Mouse (Mus musculus) brain, embryonic 18.5 days (tissue): ENCODE measurements around the gene Rpl9-ps1.

Source experiments
- DNase-seq: peaks from one replicate; pipeline ENCODE4 v3.0.0-alpha.2; 2012; ENCODE audit warnings: low read depth, low spot score

The Rpl9-ps1 gene

GRCm38 (mm10) chr11:83645521-83645920, at the start of gene Rpl9-ps1:
TSS of gene Rpl9-ps1 (minus strand) at chr11:83645621.
- DNase-seq: no peak

- DNase-seq: no peak
These were observed 46.6 kb upstream of the Rpl9-ps1 start for GRCm38 (mm10) chr11:83692008-83692407.

GRCm38 (mm10) chr11:83689918-83690317, 44.5 kb upstream of the Rpl9-ps1 start:
- DNase-seq: no peak

- no peak for DNase-seq
These were observed 30.2 kb upstream of the Rpl9-ps1 start for GRCm38 (mm10) chr11:83675665-83676064.

- no peak for DNase-seq
These were observed 26.3 kb upstream of the Rpl9-ps1 start for GRCm38 (mm10) chr11:83671743-83672142.

DNA sequence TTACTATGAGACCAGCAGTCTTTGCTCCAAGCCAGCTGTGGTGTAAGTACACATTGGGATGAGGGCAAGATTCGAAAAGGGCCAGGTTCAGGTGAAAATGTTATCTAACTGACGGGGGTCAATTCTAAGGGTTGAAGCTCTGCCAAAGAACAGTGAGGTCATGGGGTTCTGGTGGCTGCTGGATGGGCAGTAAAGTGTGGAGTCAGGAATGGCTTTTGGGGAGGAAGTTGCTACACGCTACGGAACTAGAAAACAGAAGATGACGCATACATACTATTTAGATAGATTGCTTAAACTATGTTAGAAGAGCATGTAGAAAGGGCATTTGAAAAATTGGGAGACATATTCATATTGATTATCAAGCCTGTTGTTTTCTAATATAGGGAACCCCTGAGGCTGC, 18.1 kb upstream of the Rpl9-ps1 start:
- DNase-seq: no peak

DNA sequence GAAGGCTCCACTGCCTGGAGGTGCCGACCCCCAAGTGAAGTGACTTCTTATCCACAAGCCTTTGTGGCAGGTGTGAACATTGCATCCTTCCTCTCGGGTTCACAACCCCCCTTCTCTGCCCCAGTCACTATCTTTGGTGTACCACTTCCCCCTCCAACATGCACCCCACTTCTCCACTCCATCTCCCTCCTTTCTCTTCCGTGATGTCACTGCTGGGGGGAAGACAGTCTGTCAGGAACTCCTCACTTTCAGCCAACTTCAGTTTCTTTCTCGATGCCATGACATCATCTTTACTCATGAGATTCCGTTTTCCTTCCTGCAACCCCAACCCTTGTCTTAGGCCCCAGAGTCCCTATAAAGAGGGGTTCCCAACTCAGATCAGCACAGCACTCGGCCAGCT, 16.8 kb upstream of the Rpl9-ps1 start, which contains the start of gene Ccl4:
Ccl4 (plus strand) TSS at position 381 of the 400 bp plus-strand sequence.
- no peak for DNase-seq

GRCm38 (mm10) chr11:83658797-83659196, 13.4 kb upstream of the Rpl9-ps1 start:
- no peak for DNase-seq

GRCm38 (mm10) chr11:83657508-83657907, 12.1 kb upstream of the Rpl9-ps1 start:
- DNase-seq: no peak

DNA sequence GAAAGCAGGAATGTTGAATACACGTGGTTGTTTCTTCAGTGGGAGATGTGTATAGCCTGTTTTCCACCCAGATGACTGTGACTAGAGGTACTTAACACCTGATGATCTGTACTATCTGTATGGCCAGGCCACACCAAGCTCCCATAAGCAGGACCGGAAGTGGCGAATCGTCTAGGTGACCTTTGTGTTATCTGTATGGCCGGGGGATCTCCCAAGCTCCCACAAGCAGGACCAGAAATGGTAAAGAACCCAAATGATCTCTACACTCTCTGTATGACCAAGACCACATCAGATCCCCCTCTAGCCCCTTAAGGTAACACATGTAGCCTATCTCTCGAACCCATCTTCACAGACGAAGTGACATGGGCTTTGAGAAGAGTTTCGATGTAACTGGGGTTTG, 9.2 kb upstream of the Rpl9-ps1 start:
- no peak for DNase-seq

DNA sequence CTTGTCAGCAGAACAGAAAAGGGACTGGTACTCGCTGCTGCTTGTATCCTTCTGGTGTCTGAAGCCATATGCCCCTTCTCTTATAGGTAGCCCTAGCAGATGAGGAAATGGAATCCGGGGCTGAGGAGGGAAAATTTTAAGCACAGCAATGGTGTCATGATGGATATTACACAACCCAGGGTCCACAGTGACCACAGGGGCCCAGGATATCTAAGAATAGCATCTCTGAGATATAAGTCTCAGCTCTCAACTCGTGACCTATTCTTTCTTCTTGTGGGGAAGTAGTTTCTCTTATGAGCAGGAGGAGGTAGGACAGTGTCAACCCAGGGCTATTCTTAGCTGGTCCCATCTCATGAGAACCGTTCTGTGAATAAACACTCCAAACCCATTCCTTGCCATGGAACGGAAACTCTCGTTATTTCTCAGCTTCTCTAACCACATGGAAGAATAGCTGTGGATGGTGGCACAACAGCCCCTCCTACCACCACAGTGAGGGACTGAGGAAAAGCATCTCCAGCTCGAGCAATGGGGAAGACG, 4.0 kb upstream of the Rpl9-ps1 start, which contains the start of gene Ccl3:
Ccl3 (minus strand) TSS at position 51 of the 537 bp plus-strand sequence.
- DNase-seq: no peak

DNA sequence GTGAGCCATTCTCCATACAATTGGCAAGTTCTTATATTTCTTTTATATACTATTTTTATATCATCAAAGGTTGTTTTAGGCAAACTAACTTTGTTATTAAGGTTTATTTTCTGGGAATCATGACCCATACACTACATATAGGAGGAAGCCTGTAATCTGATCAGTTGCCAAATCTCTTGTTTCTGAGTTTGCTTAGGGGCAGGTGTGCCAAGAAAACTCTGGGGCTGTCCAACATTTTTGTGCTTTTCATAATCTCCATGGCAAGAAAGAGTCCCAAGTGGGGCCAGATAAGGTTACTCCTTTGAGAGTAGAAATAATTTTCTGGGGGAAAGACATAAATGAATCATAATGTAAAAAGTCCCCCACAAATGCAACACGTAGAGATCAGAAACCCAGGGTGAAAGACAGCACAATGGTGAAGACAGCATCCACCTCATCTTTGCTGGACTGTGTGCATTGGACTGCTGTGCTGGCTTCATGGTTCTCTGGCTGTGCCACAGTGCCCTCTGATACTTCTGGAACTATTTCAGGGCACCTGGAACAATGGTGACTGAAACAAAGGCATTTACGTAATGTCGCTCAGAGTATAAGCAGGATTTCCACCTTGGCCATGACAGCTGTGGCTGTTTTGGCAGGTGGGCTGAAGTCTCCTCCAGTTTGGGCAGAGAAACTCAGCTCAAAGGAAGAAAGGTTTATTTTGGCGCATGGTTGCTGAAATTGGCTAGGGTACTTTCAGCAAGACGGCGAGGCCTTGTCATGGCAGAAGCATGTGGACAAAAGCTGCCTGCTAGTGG, 1.1 kb upstream of the Rpl9-ps1 start:
- no peak for DNase-seq

GRCm38 (mm10) chr11:83641216-83641615, 4.2 kb downstream of the Rpl9-ps1 start:
- DNase-seq: no peak

- no peak for DNase-seq
These were observed 5.3 kb downstream of the Rpl9-ps1 start for GRCm38 (mm10) chr11:83640141-83640540.

- no peak for DNase-seq
These were observed 5.9 kb downstream of the Rpl9-ps1 start for GRCm38 (mm10) chr11:83639533-83639932.

GRCm38 (mm10) chr11:83638934-83639333, 6.5 kb downstream of the Rpl9-ps1 start:
- DNase-seq: no peak

DNA sequence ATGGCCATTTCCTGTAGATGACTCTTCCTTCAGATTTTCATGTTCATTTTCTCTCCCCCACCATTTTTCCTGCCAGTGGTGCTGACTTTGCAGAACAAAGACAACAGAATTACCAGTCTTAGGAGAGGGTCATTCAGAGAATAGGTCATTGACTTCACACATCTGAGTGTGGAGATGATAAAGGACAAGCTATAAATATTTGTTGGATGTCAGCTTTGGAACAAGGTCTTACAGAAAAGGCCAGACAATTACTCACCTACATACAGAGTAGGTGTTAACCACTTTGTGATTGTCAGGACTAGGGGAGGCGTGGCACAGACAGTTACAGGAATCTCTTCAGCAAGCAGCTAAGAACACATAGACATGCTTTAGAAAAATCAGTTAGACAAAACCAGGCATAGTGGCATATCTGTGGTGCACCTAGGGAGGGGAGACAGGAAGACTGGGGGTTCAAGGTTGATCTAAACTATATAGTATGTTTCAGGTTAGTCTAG, 8.6 kb downstream of the Rpl9-ps1 start:
- DNase-seq: no peak

DNA sequence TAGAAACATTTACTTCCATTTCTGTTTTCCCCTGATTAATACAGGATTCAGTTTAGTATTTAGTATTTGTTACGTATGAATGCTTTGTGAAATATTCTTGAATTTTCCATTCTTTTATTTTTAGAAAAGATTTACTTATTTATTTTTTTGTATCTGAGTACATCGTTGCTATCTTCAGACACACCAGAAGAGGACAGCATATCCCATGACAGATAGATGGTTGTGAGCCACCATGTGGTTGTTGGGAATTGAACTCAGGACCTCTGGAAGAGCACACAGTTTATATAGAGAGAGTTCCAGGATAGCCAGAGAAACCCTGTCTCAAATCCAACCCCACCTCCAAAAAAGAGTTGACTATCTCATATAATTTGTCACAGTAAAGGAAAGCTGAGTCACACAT, 10.5 kb downstream of the Rpl9-ps1 start:
- DNase-seq: no peak

GRCm38 (mm10) chr11:83634425-83634824, 11.0 kb downstream of the Rpl9-ps1 start:
- no peak for DNase-seq

DNA sequence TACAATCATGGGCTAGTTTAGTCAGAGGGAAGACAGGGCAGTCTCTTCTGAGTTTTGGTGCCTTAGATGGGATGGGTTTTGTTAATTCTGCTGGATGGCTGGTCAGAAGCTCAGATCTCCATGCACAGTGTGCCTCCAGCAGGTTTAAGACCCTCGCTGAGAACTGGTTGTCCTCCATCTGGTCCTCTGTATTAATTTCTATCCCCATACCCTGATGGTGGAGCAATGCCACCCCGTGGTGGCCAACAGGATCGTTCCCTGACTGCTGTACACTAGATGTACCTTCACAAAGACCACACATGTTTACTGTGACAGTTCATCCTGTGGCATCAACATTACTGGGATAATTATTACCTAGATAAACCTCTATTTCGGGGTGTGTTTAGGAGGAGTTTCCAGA, 12.7 kb downstream of the Rpl9-ps1 start:
- no peak for DNase-seq

DNA sequence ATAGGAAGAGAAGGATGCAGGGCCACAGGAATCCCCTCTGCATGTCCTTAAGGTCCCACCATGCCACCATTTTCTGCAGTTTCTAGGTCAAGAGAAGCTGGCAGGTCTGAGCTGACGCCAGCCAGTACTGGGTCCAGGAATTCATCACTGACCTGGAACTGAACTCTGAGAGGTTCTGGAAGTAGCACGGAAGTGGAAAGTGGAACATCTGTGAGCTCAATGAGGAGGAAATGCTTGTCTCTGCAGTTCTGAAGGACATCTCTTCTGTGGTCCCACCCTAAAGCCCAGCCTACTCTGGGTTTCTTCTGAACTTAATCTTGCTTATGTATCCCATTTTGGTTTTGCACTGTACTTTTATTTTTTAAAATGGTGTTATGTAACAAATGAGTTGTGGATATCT, 14.4 kb downstream of the Rpl9-ps1 start:
- no peak for DNase-seq

- no peak for DNase-seq
These were observed 14.8 kb downstream of the Rpl9-ps1 start for GRCm38 (mm10) chr11:83630630-83631029.

DNA sequence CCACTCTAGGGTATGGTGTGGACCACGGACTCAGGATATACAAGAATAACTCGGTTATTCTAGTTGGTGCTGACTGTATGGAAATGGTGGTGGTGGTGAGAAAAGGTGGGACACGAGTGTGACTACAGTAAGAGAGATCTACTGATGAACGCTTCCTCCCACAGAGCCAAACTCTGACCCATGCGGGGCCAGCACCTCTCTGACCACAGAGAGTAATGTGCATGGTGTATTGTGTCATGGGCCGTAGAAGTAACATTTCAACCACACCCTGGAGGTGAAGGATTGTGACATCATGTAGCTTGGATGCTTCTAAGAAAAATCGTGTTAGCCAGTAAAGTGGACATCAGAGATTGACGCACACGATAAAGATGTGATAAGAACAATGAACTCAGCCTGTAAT, 16.6 kb downstream of the Rpl9-ps1 start:
- no peak for DNase-seq
